In genomic region chr6:117966729-117967128, GRCm38 (mm10) we compare ENCODE assay signal across 8 mouse cellular contexts. TPM values are rescaled to one million over a fixed set of nuclear protein-coding genes. Genes with fewer than 3 reads are reported as not detected.
DNase-seq lines count a peak whose midpoint lies in the region; ATAC-seq and TF ChIP-seq lines count a peak whose summit lies in the region.
"Had no signal": no experiment of that assay in that cellular context is flagged by ENCODE, and none has a peak within 500 bp of the region (broad histone marks: within the 10 kb centered on the region; RNA-seq: fewer than 3 reads in every experiment).

No protein-coding gene starts in this region.

- H3K27ac ChIP-seq in liver, postnatal 0 days (ENCODE audit: low read depth): no peak overlapping the region
- H3K27ac ChIP-seq in liver, embryonic 12.5 days: no peak overlapping the region
- 0 out of 2 replicates have a peak overlapping the region, but pooled peaks have one; percentile 12 for H3K27ac ChIP-seq in heart, embryonic 15.5 days
- H3K27ac ChIP-seq in stomach, postnatal 0 days (replicated peaks): no peak overlapping the region

- peak; percentile 39 for TF ChIP-seq CTCF in liver, postnatal 0 days (IDR thresholded peaks at IDR 0.05; ENCODE audit: low read depth)
- peak; percentile 52 for TF ChIP-seq CTCF in stomach, postnatal 0 days (IDR thresholded peaks at IDR 0.05; ENCODE audit: low read depth)

- H3K4me1 ChIP-seq in liver, postnatal 0 days (ENCODE audit: insufficient read depth): no peaks in the 10 kb centered on the region
- no peaks in the 10 kb centered on the region for H3K4me1 ChIP-seq in liver, embryonic 12.5 days
- peaks cover 11% of the 10 kb centered on the region for H3K4me1 ChIP-seq in heart, embryonic 15.5 days (replicated peaks)
- H3K4me1 ChIP-seq in stomach, postnatal 0 days (replicated peaks; ENCODE audit: control insufficient read depth, insufficient read depth): no peaks in the 10 kb centered on the region

- WGBS in liver, postnatal 0 days (ENCODE audit: insufficient replicate concordance): 31% methylated on average over 9 of the region's 9 CpGs
- 30% methylated on average over 9 of the region's 9 CpGs for WGBS in liver, embryonic 12.5 days (ENCODE audit: insufficient replicate concordance)
- WGBS in heart, embryonic 15.5 days: 23% methylated on average over 9 of the region's 9 CpGs
- WGBS in stomach, postnatal 0 days: 37% methylated on average over 9 of the region's 9 CpGs

- no peak overlapping the region for H3K4me3 ChIP-seq in liver, postnatal 0 days (ENCODE audit: low read depth, low read length)
- H3K4me3 ChIP-seq in liver, embryonic 12.5 days: no peak overlapping the region
- H3K4me3 ChIP-seq in heart, embryonic 15.5 days: no peak overlapping the region
- no peak overlapping the region for H3K4me3 ChIP-seq in stomach, postnatal 0 days (ENCODE audit: low read depth, low read length)

- H3K4me2 ChIP-seq in liver, postnatal 0 days (ENCODE audit: low read depth, low read length): no peak overlapping the region
- H3K4me2 ChIP-seq in liver, embryonic 12.5 days: no peak overlapping the region
- peak overlapping the region; percentile 32; the same call in 1 of the 2 replicates for H3K4me2 ChIP-seq in heart, embryonic 15.5 days
- H3K4me2 ChIP-seq in stomach, postnatal 0 days (replicated peaks; ENCODE audit: low read depth): no peak overlapping the region

- no peak overlapping the region for H3K9ac ChIP-seq in liver, postnatal 0 days (replicated peaks)
- no peak overlapping the region for H3K9ac ChIP-seq in liver, embryonic 12.5 days
- no peak overlapping the region for H3K9ac ChIP-seq in heart, embryonic 15.5 days
- no peak overlapping the region for H3K9ac ChIP-seq in stomach, postnatal 0 days (ENCODE audit: low read length)

- H3K9me3 ChIP-seq in liver, postnatal 0 days (ENCODE audit: low read length): peaks cover 6% of the 10 kb centered on the region; the same call in 1 of the 2 replicates
- peaks cover 10% of the 10 kb centered on the region for H3K9me3 ChIP-seq in liver, embryonic 12.5 days (replicated peaks)
- no peaks in the 10 kb centered on the region for H3K9me3 ChIP-seq in heart, embryonic 15.5 days (replicated peaks)
- no peaks in the 10 kb centered on the region for H3K9me3 ChIP-seq in stomach, postnatal 0 days (ENCODE audit: control insufficient read depth, low read length)

- no peaks in the 10 kb centered on the region for H3K36me3 ChIP-seq in liver, postnatal 0 days (replicated peaks; ENCODE audit: insufficient read depth, low read length)
- no peaks in the 10 kb centered on the region for H3K36me3 ChIP-seq in liver, embryonic 12.5 days
- H3K36me3 ChIP-seq in heart, embryonic 15.5 days: no peaks in the 10 kb centered on the region
- H3K36me3 ChIP-seq in stomach, postnatal 0 days (ENCODE audit: control insufficient read depth, insufficient read depth, low read length): no peaks in the 10 kb centered on the region

- no peak for DNase-seq in liver, postnatal 0 days
- peak; percentile 5 to 52 for DNase-seq in kidney, postnatal 36 days
- no peak for DNase-seq in stomach, postnatal 0 days (ENCODE audit: low spot score)
- DNase-seq in gastrocnemius, postnatal 10 days: no peak
- DNase-seq in spleen, postnatal 36 days (ENCODE audit: low spot score in 2 of 2): no peak

- TF ChIP-seq EP300 in liver, postnatal 0 days (IDR thresholded peaks at IDR 0.05; ENCODE audit: low read depth): no peak
- TF ChIP-seq EP300 in stomach, postnatal 0 days (optimal IDR thresholded peaks at IDR 0.05): no peak

- H3K27me3 ChIP-seq in liver, postnatal 0 days (ENCODE audit: insufficient read depth, low read length): no peaks in the 10 kb centered on the region
- H3K27me3 ChIP-seq in liver, embryonic 12.5 days (replicated peaks): no peaks in the 10 kb centered on the region
- no peaks in the 10 kb centered on the region for H3K27me3 ChIP-seq in heart, embryonic 15.5 days
- H3K27me3 ChIP-seq in stomach, postnatal 0 days (ENCODE audit: control insufficient read depth, insufficient read depth, low read length): no peaks in the 10 kb centered on the region

- no peak for ATAC-seq in liver, postnatal 0 days
- ATAC-seq in liver, embryonic 12.5 days: no peak
- no peak for ATAC-seq in heart, embryonic 15.5 days (replicated peaks; ENCODE audit: insufficient number of reproducible peaks, insufficient read depth, low FRiP score, low read depth)
- no peak for ATAC-seq in stomach, postnatal 0 days (ENCODE audit: low FRiP score, low TSS enrichment)

RNA-seq across cellular contexts. Expression of gene Fxyd4, which starts 29.2 kb away (rescaled TPM):
- polyA plus RNA-seq in liver, postnatal 0 days (2015; fragmentation: Nextera tagmentation; extraction: Ambion mirVana): 0.20 TPM in 1 of 2 replicates, not detected in the other
- 0.72 and 0.73 TPM in 2 replicates for polyA plus RNA-seq in liver, embryonic 12.5 days (2016; fragmentation: Nextera tagmentation; extraction: Ambion mirVana)
- 1.7 and 2.3 TPM in 2 replicates for polyA plus RNA-seq in heart, embryonic 15.5 days (2015; fragmentation: Nextera tagmentation; extraction: Ambion mirVana)
- polyA plus RNA-seq in stomach, postnatal 0 days (2015; fragmentation: Nextera tagmentation; extraction: Ambion mirVana): 4.2 and 5.8 TPM in 2 replicates
- not detected for total RNA-seq in gastrocnemius, postnatal 10 days (2021)
- polyA plus RNA-seq: brain, embryonic 14.5 days had no signal

RNA-seq across cellular contexts. Expression of gene Rasgef1a, which starts 44.5 kb away (rescaled TPM):
- 0.06 and 0.11 TPM in 2 replicates for polyA plus RNA-seq in liver, postnatal 0 days (2015; fragmentation: Nextera tagmentation; extraction: Ambion mirVana)
- 0.07 TPM in 1 of 2 replicates, not detected in the other for polyA plus RNA-seq in liver, embryonic 12.5 days (2016; fragmentation: Nextera tagmentation; extraction: Ambion mirVana)
- polyA plus RNA-seq in heart, embryonic 15.5 days (2015; fragmentation: Nextera tagmentation; extraction: Ambion mirVana): 0.53 and 0.65 TPM in 2 replicates
- polyA plus RNA-seq in stomach, postnatal 0 days (2015; fragmentation: Nextera tagmentation; extraction: Ambion mirVana): 0.13 and 0.19 TPM in 2 replicates
- total RNA-seq in gastrocnemius, postnatal 10 days (2021): under 1 TPM; 0.47 to 0.80 TPM

Comparison
In these comparisons a context has a peak if more than half of its experiments do, and no peak if none do; other contexts are left out.
1. DNase-seq: peak in kidney, postnatal 36 days (2 of 2); none in liver, postnatal 0 days (single experiment), stomach, postnatal 0 days (single experiment), gastrocnemius, postnatal 10 days (single experiment) and spleen, postnatal 36 days (0 of 2).